Mouse (Mus musculus) embryonic facial prominence, embryonic 12.5 days (tissue): Measurements from ENCODE around the gene Gm4985. TPM values are rescaled to one million over a fixed set of nuclear protein-coding genes. Genes with fewer than 3 reads are reported as not detected.
"Not testable (repeated sequence)": the region's sequence is repeated elsewhere in the genome, so short reads cannot be mapped to it uniquely, and the experiment has no call there.

Source experiments
- ATAC-seq: fragments of 200-750 bp; cut with Nextera tagmentation; 2 replicates; pipeline ENCODE4 v1.8.0; 2017; ENCODE audit not compliant: insufficient number of reproducible peaks, insufficient read depth, low FRiP score, low TSS enrichment
- H3K27ac ChIP-seq: fragments of 300-500 bp; sonication (generic); 2 replicates; pipeline ENCODE4 v1.5.1; 2016; ENCODE audit warnings: mild to moderate bottlenecking
- H3K27me3 ChIP-seq: fragments of 300-500 bp; sonication (generic); 2 replicates; pipeline ENCODE4 v1.6.1; 2016; ENCODE audit warnings: mild to moderate bottlenecking, moderate library complexity
- H3K36me3 ChIP-seq: fragments of 300-500 bp; sonication (generic); 2 replicates; pipeline ENCODE4 v1.6.1; 2016; ENCODE audit warnings: mild to moderate bottlenecking
- H3K4me1 ChIP-seq: fragments of 300-500 bp; sonication (generic); 2 replicates; pipeline ENCODE4 v1.6.1; 2016
- H3K4me2 ChIP-seq: fragments of 300-500 bp; sonication (generic); replicated peaks from 2 replicates; pipeline ENCODE4 v1.6.1; 2016; ENCODE audit warnings: mild to moderate bottlenecking, moderate library complexity
- H3K4me3 ChIP-seq: fragments of 300-500 bp; sonication (generic); 2 replicates; pipeline ENCODE4 v1.5.1; 2016; ENCODE audit warnings: mild to moderate bottlenecking
- H3K9ac ChIP-seq: fragments of 300-500 bp; sonication (generic); 2 replicates; pipeline ENCODE4 v1.6.1; 2016; ENCODE audit warnings: mild to moderate bottlenecking, moderate library complexity
- H3K9me3 ChIP-seq: fragments of 300-500 bp; sonication (generic); 2 replicates; pipeline ENCODE4 v1.6.1; 2016; ENCODE audit warnings: mild to moderate bottlenecking, moderate library complexity
- WGBS: fragments of 180-500 bp; shearing (Covaris S2); methylation state at CpG from one replicate; pipeline ENCODE4 v1.1.7; 2016; 5-methylcytosine and 5-hydroxymethylcytosine counted together
- microRNA-seq: library from miRNA; unstranded; fragments of <30 nt; microRNA quantifications from one replicate; pipeline ENCODE4, GENCODE M21; 2017
- polyA plus RNA-seq: library from polyadenylated mRNA; unstranded; fragments of >200 nt; fragmentation: Nextera tagmentation; extraction: Ambion mirVana; gene quantifications from 2 replicates; pipeline ENCODE4 v1.2.1, GENCODE M21; 2016

Gm4985 gene
- polyA plus RNA-seq = not detected in 2 replicates

DNA sequence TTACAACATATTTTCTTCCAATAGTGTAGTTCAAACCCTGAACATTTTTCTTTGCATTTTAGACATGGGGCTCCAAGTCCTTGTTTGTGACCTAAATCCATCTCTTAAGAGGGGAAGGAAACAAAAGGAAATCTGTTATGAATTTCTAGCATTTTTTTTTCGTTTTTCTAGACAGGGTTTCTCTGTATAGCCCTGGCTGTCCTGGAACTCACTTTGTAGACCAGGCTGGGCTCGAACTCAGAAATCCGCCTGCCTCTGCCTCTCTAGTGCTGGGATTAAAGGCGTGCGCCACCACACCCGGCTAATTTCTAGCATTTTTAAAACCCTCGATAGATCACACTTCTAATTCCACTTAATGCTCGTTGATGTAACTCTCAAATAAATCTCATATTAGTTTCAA, at the start of gene Gm4985:
TSS of gene Gm4985 (minus strand) at position 101 of the 400 bp plus-strand sequence.
- not testable (repeated sequence) for H3K36me3 ChIP-seq, H3K27me3 ChIP-seq, H3K9ac ChIP-seq, ATAC-seq, H3K27ac ChIP-seq, H3K4me2 ChIP-seq, H3K4me1 ChIP-seq, H3K9me3 ChIP-seq, H3K4me3 ChIP-seq
- WGBS = 84% methylated on average over 8 of the region's 8 CpGs

GRCm38 (mm10) chrX:23954161-23954560, 4.6 kb downstream of the Gm4985 start:
- no peaks in the 10 kb centered on the region for H3K27me3 ChIP-seq
- no peaks in the 10 kb centered on the region for H3K36me3 ChIP-seq
- no peak overlapping the region for H3K27ac ChIP-seq
- 59% methylated on average over 2 of the region's 2 CpGs for WGBS
- H3K4me1 ChIP-seq = no peaks in the 10 kb centered on the region
- no peak overlapping the region for H3K4me3 ChIP-seq
- no peaks in the 10 kb centered on the region for H3K9me3 ChIP-seq
- no peak for ATAC-seq
- H3K4me2 ChIP-seq = no peak overlapping the region
- H3K9ac ChIP-seq = no peak overlapping the region

Small RNAs within 50 kb of the gene (microRNA-seq; reads per million reads assigned to microRNA genes)
- gene Gm25299 = not detected

Other genes with a start within 250 kb of the Gm4985 start
- not detected in 2 replicates for gene Gm4907, start 76.4 kb downstream of the Gm4985 start, polyA plus RNA-seq